Mouse (Mus musculus): ENCODE results near the gene Stpg1. TPM values are rescaled to one million over a fixed set of nuclear protein-coding genes. Genes with fewer than 3 reads are reported as not detected.

Stpg1 gene
- polyA plus RNA-seq, 1 experiment from 2014 or later = not detected

DNA sequence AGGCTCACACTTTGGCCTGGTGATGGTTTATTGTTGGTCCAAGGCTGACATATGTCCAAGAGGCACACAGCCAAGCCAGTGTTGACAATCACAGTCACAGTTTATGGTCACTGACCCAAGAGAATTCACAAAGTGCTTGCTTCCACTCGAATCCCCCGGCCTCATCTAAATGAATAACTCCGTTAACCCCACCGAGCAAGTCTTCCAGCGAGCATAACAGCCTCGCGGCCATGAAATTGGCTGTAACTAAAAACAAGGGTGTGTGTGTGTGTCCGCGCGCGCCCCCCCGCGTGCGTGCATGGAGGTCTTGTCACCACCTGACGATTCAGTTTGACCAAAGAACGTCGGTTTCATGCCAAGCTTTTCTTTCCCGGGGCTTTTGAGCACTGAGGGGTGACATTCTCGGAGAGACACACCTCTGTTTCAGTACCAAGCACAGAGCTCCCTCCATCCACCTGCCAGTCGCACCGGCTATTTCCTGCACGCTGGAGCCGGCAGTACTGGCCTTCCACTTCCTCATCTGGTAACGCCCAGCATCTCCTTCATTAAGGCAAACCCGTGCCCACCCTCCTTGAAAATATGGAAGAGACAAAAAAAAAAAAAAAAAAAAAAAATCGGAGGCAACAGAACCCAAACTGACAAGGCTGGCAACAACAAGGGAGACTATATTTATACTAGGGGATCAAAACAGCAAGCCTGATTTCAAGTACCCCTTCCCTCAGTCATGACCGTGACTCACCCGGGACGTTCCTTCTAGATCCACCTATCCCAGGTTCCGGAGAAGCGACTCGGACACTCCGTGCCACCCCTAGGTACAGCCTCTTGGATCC is 684 bp upstream of the Stpg1 start:
- Histone ChIP-seq H3K4me1 (replicated peaks) (peaks cover 34% of the 10 kb centered on the region), H3K36me3 (peaks cover 14% of the 10 kb centered on the region), H3K4me3 (replicated peaks) (peak overlapping the region; percentile 85), H3K27me3 (no peaks in the 10 kb centered on the region), H3K9me3 (replicated peaks) (no peaks in the 10 kb centered on the region), H3K27ac (peak overlapping the region; percentile 75), H3K9ac (peak overlapping the region; percentile 78), H3K4me2 (peak overlapping the region; percentile 94)
- 2% methylated on average over 33 of the region's 33 CpGs for WGBS (ENCODE audit: insufficient replicate concordance)
- DNase-seq (no peak), ATAC-seq (ENCODE audit: low read depth) (peak; percentile 37)

DNA sequence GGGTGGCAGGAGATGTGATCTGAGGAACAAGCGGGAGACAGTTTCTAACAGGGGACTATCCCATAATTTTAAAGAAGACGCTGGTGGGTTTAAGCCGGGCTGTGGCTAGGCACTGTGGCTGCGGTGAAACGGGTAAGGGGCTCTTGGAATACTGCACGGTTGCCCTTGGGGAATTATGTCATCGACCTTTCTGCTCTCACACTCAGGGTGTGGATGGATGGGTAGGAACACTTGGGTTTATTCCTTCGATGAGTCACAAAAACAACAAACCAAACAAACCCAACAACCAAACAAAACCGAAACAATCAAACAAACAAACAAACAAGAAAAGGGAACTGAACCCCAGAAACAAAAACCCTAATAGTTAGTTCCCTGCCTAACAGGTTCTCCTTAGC is 804 bp downstream of the Stpg1 start:
- no peak overlapping the region for H3K27ac ChIP-seq
- peak overlapping the region; percentile 94 for H3K4me2 ChIP-seq
- no peak for ATAC-seq (ENCODE audit: low read depth)
- no peak for DNase-seq
- H3K36me3 ChIP-seq = peaks cover 5% of the 10 kb centered on the region
- H3K4me3 ChIP-seq (replicated peaks) = peak overlapping the region; percentile 85
- H3K27me3 ChIP-seq = no peaks in the 10 kb centered on the region
- H3K4me1 ChIP-seq (replicated peaks) = peaks cover 44% of the 10 kb centered on the region
- H3K9ac ChIP-seq = peak overlapping the region; percentile 79
- H3K9me3 ChIP-seq (replicated peaks) = 0 out of 2 replicates have a peak, but pooled peaks cover 2% of the 10 kb centered on the region
- WGBS (ENCODE audit: insufficient replicate concordance) = 21% methylated on average over 9 of the region's 9 CpGs

DNA sequence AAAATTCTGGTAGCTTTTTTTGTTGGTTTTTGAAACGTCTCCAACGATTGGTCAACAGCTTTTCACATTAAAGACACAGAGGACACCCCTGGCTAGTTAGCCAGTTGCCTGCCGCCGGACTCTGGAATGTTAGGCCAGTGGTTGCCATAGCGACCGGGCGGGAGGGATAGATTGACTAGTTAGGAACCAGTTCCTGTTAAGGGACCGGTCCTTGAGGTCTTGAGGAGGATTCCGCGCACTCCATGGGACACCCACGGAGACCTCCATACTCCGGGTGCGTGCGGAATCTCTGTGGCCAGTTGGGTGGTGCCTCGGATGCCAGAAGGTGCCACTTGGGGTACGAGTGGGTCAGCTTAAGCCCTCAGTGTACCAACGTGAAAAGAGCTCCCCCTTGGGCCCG is 1.2 kb downstream of the Stpg1 start:
- WGBS (ENCODE audit: insufficient replicate concordance) = 40% methylated on average over 18 of the region's 18 CpGs
- no peak for DNase-seq

DNA sequence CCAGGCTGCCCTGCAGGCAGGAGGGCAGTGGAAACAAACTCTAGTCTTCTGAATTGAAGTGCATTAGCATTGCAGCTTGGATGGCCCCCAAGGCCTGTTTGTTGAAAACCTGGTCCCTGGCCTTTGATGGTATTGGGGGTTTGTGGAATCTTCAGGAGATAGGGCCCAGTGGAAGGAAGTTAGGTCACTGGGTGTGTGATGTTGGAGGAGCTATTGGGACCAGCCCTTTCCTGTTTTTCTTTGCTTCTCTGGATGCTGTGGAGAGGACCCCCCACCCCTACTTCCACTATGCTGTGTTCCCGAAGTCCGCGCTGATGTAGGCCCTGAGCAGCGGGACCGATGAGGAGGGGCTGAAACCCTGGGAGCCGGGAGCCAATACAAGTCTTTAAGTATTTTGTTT is 3.5 kb downstream of the Stpg1 start:
- ATAC-seq (ENCODE audit: low read depth) (no peak), DNase-seq (no peak)
- H3K36me3 ChIP-seq = no peaks in the 10 kb centered on the region
- 75% methylated on average over 6 of the region's 6 CpGs for WGBS (ENCODE audit: insufficient replicate concordance)
- no peak overlapping the region for H3K9ac ChIP-seq
- 0 out of 2 replicates have a peak, but pooled peaks cover 8% of the 10 kb centered on the region for H3K9me3 ChIP-seq (replicated peaks)
- H3K4me3 ChIP-seq (replicated peaks) = no peak overlapping the region
- H3K4me2 ChIP-seq = no peak overlapping the region
- H3K27me3 ChIP-seq = no peaks in the 10 kb centered on the region
- H3K4me1 ChIP-seq (replicated peaks) = peaks cover 39% of the 10 kb centered on the region
- no peak overlapping the region for H3K27ac ChIP-seq

More for the DNA sequence above, 1.2 kb downstream of the Stpg1 start:
- peaks cover under 1% of the 10 kb centered on the region; the same call in 1 of the 2 replicates for H3K36me3 ChIP-seq
- ATAC-seq (ENCODE audit: low read depth) = no peak
- H3K27me3 ChIP-seq = no peaks in the 10 kb centered on the region
- H3K4me2 ChIP-seq = peak overlapping the region; percentile 94
- H3K4me1 ChIP-seq (replicated peaks) = peaks cover 44% of the 10 kb centered on the region
- H3K27ac ChIP-seq = no peak overlapping the region
- H3K9me3 ChIP-seq (replicated peaks) = 0 out of 2 replicates have a peak, but pooled peaks cover 6% of the 10 kb centered on the region
- peak overlapping the region; percentile 85 for H3K4me3 ChIP-seq (replicated peaks)
- H3K9ac ChIP-seq = peak overlapping the region; percentile 79; the same call in 1 of the 2 replicates

DNA sequence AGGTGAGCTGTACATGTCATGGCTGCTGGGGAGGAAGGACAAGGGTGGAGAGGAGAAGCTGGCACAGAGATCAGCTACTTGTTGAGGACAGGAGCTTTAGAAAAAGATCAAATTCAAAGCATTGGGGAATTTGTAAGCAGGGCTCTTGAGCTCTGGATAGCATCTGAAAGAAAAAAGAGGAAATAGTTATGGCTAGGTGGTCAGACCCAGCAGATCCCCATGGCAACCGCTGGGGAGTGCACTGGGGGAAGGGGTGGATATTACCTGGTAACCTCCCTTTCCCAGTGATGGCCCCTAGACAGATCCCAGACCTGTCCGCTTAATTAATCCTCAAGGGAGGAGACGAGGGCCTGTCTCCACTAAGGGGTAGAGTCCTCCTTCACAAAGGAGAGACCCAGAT is 5.2 kb downstream of the Stpg1 start:
- H3K4me3 ChIP-seq (replicated peaks) = no peak overlapping the region
- H3K9ac ChIP-seq = no peak overlapping the region
- ATAC-seq (ENCODE audit: low read depth) (no peak), DNase-seq (no peak)
- no peak overlapping the region for H3K27ac ChIP-seq
- 67% methylated on average over 3 of the region's 3 CpGs for WGBS (ENCODE audit: insufficient replicate concordance)
- no peak overlapping the region for H3K4me2 ChIP-seq
- 0 out of 2 replicates have a peak, but pooled peaks cover 8% of the 10 kb centered on the region for H3K9me3 ChIP-seq (replicated peaks)
- no peaks in the 10 kb centered on the region for H3K36me3 ChIP-seq
- peaks cover 32% of the 10 kb centered on the region for H3K4me1 ChIP-seq (replicated peaks)
- no peaks in the 10 kb centered on the region for H3K27me3 ChIP-seq

DNA sequence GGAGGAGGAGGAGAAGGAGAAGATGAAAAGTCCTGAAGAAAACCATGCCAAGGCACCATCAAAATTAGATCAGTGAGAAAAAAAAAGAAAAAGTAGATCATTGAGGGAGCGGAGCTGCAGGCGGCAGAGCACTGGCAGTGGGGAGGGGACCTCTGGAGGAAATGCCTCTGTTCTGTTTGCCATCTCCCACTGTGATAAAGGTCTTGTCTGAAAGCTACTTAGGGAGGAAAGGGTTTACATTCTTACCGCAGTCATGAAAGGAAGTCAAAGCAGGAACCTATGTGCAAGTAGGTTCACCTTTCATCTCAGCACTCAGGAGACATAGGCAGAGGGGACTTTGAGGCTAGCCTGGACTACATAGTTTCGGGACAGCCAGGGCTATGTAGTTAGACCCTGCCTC is 7.0 kb downstream of the Stpg1 start:
- ATAC-seq (ENCODE audit: low read depth) (no peak), DNase-seq (no peak)
- Histone ChIP-seq H3K9ac (no peak overlapping the region), H3K27me3 (no peaks in the 10 kb centered on the region), H3K4me2 (no peak overlapping the region), H3K9me3 (replicated peaks) (0 out of 2 replicates have a peak, but pooled peaks cover 8% of the 10 kb centered on the region), H3K36me3 (no peaks in the 10 kb centered on the region), H3K4me1 (replicated peaks) (peaks cover 20% of the 10 kb centered on the region), H3K27ac (no peak overlapping the region), H3K4me3 (replicated peaks) (no peak overlapping the region)
- WGBS (ENCODE audit: insufficient replicate concordance) = 33% methylated on average over 4 of the region's 4 CpGs

DNA sequence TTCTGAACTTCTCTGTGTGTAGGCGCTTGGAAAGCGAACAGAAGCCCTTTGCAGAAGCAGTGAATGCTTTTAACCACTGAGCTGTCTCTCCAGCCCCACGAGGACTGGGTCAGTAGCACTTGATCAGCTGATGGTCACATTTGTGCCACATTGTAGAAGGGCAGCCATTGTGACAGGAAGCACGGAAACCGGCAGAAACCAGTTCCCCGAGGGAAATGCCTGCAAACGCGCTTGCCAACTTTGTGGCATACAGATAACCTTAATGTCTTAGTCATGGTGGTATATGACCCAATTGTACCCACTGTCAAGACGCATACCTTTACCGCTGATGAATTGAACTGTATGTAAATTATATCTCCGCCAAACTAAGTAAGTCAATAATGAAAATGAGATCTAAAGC is 11.2 kb downstream of the Stpg1 start:
- Histone ChIP-seq H3K9ac (no peak overlapping the region), H3K4me1 (replicated peaks) (peaks cover 15% of the 10 kb centered on the region), H3K27me3 (no peaks in the 10 kb centered on the region), H3K36me3 (no peaks in the 10 kb centered on the region), H3K27ac (no peak overlapping the region), H3K4me2 (no peak overlapping the region), H3K9me3 (replicated peaks) (0 out of 2 replicates have a peak, but pooled peaks cover 3% of the 10 kb centered on the region), H3K4me3 (replicated peaks) (no peak overlapping the region)
- no peak for DNase-seq
- 50% methylated on average over 11 of the region's 11 CpGs for WGBS (ENCODE audit: insufficient replicate concordance)
- no peak for ATAC-seq (ENCODE audit: low read depth)

DNA sequence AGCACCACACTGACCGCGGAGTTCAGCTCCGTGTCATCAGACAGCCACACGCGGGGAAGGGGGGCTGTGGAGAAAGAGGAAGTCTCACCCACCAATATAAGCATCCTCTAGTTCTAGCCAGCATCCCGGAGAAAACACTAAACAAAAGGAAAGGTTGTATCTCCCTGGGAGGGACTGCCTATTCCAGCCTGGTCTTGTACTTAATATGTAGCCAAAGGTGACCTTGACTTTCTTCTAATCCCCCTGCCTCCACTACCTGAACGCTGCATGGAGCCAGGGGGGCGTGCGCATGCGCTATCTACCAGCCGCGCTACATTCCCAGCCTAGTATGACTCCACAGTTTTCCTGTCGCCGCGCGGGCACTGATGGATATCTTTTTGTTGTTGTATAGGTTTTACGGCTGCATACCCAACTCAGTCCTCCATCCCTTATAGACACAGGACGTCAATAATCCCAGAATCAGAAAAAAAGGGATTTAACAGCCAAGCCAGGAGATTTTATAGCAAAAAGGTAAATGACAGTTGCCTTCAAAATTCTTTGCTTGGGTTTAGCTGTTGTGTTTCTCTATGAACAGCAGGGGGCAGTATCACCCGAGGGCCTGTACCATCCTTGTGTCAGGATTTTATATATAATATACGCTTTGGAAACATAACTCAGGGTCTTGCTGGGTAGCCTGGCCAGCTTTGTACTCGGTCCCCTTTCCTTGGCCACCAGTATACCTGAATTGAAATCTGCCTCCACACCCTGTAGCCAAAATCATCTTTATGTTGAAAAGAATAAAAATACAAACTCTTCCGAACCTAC is 13.2 kb downstream of the Stpg1 start:
- Histone ChIP-seq H3K9ac (peak overlapping the region; percentile 52; the same call in 1 of the 2 replicates), H3K4me2 (peak overlapping the region; percentile 69), H3K4me1 (replicated peaks) (peaks cover 15% of the 10 kb centered on the region), H3K4me3 (replicated peaks) (peak overlapping the region; percentile 42), H3K9me3 (replicated peaks) (no peaks in the 10 kb centered on the region), H3K27ac (peak overlapping the region; percentile 27; the same call in 1 of the 2 replicates), H3K36me3 (no peaks in the 10 kb centered on the region), H3K27me3 (peaks cover 7% of the 10 kb centered on the region; the same call in 1 of the 2 replicates)
- DNase-seq (peak; percentile 65), ATAC-seq (ENCODE audit: low read depth) (peak; percentile 85)
- WGBS (ENCODE audit: insufficient replicate concordance) = 8% methylated on average over 22 of the region's 22 CpGs

DNA sequence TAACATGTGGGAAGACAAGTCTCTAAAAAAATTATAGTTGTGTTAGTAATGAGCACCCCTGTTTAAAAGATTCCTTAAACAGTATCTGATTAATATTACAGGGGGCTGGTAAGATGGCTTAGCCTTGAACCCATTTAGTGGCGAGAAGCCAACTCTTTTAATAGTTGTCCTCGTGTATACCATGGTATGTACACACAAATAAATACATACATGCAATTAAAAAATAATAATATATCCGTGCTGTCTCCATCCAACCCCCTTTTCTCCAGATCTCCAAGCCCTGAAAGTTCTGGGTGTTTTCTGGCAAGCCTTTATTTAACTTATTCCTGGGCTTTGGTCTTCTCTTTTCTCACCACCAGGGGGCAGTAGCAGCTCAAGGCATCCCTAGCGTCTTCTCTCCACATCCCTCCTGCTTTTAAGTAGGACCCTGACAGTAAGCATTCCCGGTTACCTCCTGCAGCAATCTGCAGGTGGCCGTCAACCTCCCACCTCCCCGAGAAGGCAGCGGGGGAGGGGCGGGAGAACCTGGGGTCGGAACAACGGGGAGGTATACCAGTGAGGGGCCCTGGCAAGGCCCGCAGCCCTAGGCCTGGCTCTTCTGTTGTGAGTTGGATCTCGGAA is 13.9 kb downstream of the Stpg1 start:
- Histone ChIP-seq H3K27me3 (peaks cover 7% of the 10 kb centered on the region; the same call in 1 of the 2 replicates), H3K36me3 (no peaks in the 10 kb centered on the region), H3K9me3 (replicated peaks) (no peaks in the 10 kb centered on the region), H3K27ac (no peak overlapping the region), H3K4me3 (replicated peaks) (no peak overlapping the region), H3K9ac (no peak overlapping the region), H3K4me2 (no peak overlapping the region), H3K4me1 (replicated peaks) (peaks cover 15% of the 10 kb centered on the region)
- whole genome bisulfite sequencing (ENCODE audit: insufficient replicate concordance) = 23% methylated on average over 13 of the region's 13 CpGs
- ATAC-seq (ENCODE audit: low read depth) (no peak), DNase-seq (peak; percentile 59)

DNA sequence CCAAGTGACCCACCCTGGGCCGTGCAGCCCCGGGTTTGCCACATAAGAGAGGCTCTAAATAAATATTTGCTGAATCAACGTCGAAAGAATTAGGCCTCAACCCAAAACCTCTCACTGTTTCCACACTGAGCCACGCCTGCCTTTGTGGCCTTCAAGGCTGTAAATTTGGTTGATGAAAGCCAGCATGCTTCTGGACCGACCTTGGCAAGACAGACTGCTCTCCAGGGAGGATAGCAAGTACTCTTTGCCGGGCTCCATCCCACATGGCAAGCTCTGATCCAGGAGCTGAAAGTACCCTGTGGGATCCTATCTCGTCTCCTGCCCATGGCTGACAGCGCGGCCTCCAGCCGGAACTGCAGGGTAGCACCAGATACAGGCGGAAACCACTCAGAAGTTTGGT is 14.9 kb downstream of the Stpg1 start:
- Histone ChIP-seq H3K9ac (no peak overlapping the region), H3K27me3 (peaks cover 7% of the 10 kb centered on the region; the same call in 1 of the 2 replicates), H3K27ac (no peak overlapping the region), H3K4me3 (replicated peaks) (no peak overlapping the region), H3K36me3 (no peaks in the 10 kb centered on the region), H3K9me3 (replicated peaks) (no peaks in the 10 kb centered on the region), H3K4me2 (no peak overlapping the region), H3K4me1 (replicated peaks) (peaks cover 15% of the 10 kb centered on the region)
- 68% methylated on average over 12 of the region's 12 CpGs for WGBS (ENCODE audit: insufficient replicate concordance)
- DNase-seq (no peak), ATAC-seq (ENCODE audit: low read depth) (no peak)

DNA sequence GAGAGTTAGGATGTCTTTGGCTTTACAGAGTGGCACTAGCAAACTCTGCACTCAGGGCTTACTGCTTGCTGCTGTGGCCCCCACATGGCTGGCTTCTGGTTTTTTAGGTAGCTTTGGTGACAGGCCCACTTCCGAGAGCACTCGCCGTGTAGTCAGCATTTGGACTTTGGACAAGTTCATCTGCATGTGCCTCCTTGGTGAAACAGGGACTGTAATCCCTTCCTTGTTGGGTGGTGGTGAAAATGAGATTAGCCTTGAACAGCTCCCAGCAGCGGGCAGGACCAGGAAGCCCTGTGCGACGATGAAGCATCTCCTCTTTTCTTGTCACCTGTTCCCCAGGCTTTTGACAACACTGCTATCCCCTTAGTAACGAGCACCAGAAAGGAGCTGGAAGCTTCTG is 19.3 kb downstream of the Stpg1 start:
- DNase-seq (no peak), ATAC-seq (ENCODE audit: low read depth) (no peak)
- Histone ChIP-seq H3K4me1 (replicated peaks) (no peaks in the 10 kb centered on the region), H3K36me3 (no peaks in the 10 kb centered on the region), H3K9me3 (replicated peaks) (no peaks in the 10 kb centered on the region), H3K4me3 (replicated peaks) (no peak overlapping the region), H3K4me2 (no peak overlapping the region), H3K9ac (no peak overlapping the region), H3K27me3 (peaks cover 10% of the 10 kb centered on the region; the same call in 1 of the 2 replicates), H3K27ac (no peak overlapping the region)
- 71% methylated on average over 7 of the region's 7 CpGs for WGBS (ENCODE audit: insufficient replicate concordance)
